Mouse (Mus musculus) embryonic stem cell, embryonic (primary cell): ENCODE results near the gene Ankrd6.

ENCODE experiments used
- CTCF ChIA-PET, 4 experiments: fragments of 300-600 bp in 2 of 4; fragments of 350-600 bp in 2 of 4; sonication (Branson Sonifier 250); formaldehyde crosslinking; loops; one replicate each; lab custom pipeline; 2022; ENCODE audit warnings: inconsistent platforms in 2 of 4; lab: Charles Lee
- POLR2A ChIA-PET, 4 experiments: fragments of 300-600 bp in 2 of 4; fragments of 350-600 bp in 2 of 4; sonication (Branson Sonifier 250); formaldehyde crosslinking; loops; one replicate each; lab custom pipeline; 2022; ENCODE audit warnings: antibody characterized with exemption in 4 of 4, inconsistent platforms in 1 of 4; lab: Charles Lee

The Ankrd6 gene

DNA sequence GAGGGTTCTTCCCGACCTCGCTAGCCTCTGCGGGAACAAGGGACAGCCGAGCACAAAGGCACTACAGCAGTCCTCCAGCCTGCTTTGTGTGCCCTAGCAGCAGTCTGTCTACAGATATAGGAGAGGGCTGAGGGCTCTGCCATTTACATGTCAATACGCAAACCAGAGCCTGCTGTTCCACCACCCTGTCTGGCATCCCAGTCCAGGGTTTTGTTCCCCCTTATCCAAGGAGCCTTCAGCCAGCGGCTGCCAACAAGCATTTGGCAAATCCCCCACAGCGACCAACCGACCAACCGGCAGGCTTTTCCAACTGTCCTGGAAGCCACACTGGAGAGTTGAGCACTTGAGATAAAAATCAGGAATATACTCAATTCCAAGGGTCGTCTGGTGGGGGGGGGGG, 27.2 kb downstream of the Ankrd6 start:
- POLR2A ChIA-PET, result interaction anchor here in 3 of 4 experiments (0.5 to 2.5 kb wide), 7 partner anchors 8 to 123 kb away, joined by 3 to 8 read pairs (median 6); partner anchors contain the start of gene Lyrm2 (in 1 of the 3)
- CTCF ChIA-PET, result no interaction called here

DNA sequence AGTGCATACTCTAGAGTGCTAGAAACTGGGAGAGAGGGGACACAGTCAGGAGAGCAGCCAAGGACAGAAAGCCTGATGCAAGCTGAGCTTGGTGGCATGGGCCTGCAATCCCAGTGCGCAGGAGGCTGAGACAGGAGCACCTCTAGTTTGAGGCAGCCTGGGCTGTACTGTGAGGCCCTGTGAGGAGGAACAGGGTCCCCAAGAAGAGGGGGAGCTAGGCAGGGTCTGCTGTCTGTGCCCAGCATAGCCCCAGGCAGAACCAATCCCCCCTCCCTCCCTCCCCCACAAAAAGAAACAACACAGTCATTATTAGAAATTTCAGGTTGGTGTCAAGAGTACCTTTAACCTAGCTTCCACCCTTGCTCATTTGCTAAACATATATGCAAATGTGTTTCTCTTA, 27.8 kb downstream of the Ankrd6 start:
- CTCF ChIA-PET, result interaction anchor here in 1 of 4 experiments (0.6 kb wide), 1 partner anchor 74 kb away, joined by 4 read pairs; no protein-coding TSS in a partner anchor
- POLR2A ChIA-PET, result interaction anchor here in 3 of 4 experiments (0.5 to 2.5 kb wide), 11 partner anchors 9 to 123 kb away, joined by 3 to 8 read pairs (median 5); partner anchors contain the start of gene Lyrm2 (in 2 of the 3)

DNA sequence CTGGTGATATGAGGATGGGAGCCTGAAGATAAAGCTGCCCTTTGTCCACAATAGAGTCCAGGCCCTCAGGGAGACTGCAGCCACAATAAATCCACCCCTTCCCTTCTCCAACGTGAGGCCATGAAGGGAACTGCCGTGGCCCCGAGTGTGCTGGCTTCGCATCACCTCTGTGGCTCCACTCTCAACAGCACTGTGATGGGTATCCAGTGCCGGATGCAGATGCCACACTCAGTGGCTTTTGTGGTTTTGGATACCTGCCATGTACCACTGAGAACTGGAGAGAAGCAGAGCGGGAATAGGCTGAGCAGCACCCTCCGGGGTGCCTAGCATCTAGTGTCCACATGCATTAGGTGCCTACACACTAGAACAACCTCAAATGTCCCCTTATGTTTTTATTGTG, 29.8 kb downstream of the Ankrd6 start:
- ChIA-PET POLR2A (interaction anchor here in 2 of 4 experiments (0.6 to 2.5 kb wide), 4 partner anchors 11 to 153 kb away, joined by 3 to 6 read pairs (median 3); no protein-coding TSS in a partner anchor), CTCF (interaction anchor here in 1 of 4 experiments (0.7 kb wide), 1 partner anchor 15 kb away, joined by 3 read pairs; no protein-coding TSS in a partner anchor)

DNA sequence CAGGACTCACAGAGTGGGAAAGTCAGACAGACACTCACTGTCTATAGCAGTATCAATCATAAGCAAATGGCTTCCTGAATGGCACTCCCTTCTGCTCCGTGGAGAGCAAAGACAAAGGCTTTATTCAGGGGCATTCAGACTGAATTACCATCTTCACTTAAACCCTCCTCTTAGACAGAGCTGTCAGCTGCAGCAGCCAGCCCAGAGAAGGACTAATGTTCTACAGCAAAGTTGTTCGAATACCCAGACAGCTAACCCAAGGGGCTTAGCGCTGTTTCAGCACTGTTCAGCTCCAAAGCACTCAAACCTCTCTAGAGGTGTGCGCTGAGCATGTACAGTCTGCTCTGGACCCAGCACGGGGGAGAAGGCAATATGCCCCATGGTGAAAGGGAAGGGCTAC, 32.1 kb downstream of the Ankrd6 start:
- POLR2A ChIA-PET, result interaction anchor here in 2 of 4 experiments (0.5 to 1.2 kb wide), 5 partner anchors 10 to 146 kb away, joined by 3 to 5 read pairs (median 3); no protein-coding TSS in a partner anchor
- CTCF ChIA-PET, result interaction anchor here in 2 of 4 experiments (0.5 to 0.6 kb wide), 2 partner anchors 248 to 270 kb away, joined by 4 read pairs; no protein-coding TSS in a partner anchor

DNA sequence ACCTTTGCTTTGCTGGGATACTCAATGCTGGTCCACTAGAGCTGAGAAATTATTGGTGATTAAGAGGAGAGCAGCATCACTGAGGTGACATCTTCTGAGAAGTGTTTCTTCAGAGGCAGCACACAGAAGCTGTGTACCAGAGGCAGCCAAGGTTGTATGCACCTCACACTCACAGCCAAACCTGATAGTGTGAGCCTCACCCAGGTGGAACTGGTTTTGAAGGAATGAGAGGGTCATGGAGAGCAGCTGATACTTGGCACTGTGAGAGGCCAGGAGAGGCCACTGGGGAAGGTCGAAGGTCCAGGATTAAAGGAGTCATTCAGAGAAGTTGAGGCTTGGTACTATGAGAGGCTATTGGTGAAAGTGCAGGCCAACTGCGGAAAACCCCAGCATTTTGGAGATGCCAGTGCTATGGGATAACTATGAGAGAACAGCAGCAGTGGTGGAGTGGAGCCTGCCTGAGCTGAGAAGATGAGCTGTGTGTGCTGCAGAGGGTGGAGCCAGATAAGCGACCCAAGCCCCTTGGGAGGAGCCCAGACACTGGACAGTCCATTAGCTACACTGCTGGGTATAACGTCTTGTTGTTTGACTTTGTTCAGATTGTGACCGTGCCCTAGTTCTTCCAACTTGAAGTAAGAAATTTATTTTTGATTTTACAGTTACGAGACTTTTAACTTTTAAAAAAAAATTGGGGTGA, 33.8 kb downstream of the Ankrd6 start:
- CTCF ChIA-PET, result interaction anchor here in 1 of 4 experiments (1.1 kb wide), 1 partner anchor 24 kb away, joined by 3 read pairs; no protein-coding TSS in a partner anchor
- POLR2A ChIA-PET, result interaction anchor here (0.6 to 2.6 kb wide), 21 partner anchors 8 to 301 kb away, joined by 3 to 10 read pairs (median 5); partner anchors contain the start of genes Casp8ap2 (in 1 of the 4) and Rragd (in 1 of the 4)

DNA sequence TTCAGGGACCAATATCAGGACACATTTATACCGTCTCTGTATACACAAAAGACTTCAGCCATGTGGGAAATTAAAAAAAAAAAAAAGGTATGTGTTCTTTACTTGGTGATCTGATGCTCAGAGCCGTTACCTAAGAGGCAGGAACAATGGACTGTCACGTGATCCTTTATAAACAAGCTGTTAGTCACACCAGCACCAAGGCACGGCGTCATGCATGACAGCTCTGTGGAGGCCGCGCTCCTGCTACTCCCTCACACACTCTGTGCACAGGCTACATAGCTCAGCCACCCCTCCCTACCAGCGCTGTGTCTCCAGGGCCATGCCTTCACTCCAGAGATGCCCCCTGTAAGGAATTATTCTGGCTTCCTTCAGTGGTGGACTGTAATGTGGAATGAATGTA, 34.7 kb downstream of the Ankrd6 start:
- ChIA-PET CTCF (interaction anchor here in 3 of 4 experiments (0.6 to 1.1 kb wide), 4 partner anchors 25 to 812 kb away, joined by 3 to 4 read pairs (median 3); no protein-coding TSS in a partner anchor), POLR2A (interaction anchor here (0.6 to 2.6 kb wide), 22 partner anchors 8 to 342 kb away, joined by 3 to 10 read pairs (median 4); partner anchors contain the start of genes Casp8ap2 (in 1 of the 4) and Rragd (in 1 of the 4))

DNA sequence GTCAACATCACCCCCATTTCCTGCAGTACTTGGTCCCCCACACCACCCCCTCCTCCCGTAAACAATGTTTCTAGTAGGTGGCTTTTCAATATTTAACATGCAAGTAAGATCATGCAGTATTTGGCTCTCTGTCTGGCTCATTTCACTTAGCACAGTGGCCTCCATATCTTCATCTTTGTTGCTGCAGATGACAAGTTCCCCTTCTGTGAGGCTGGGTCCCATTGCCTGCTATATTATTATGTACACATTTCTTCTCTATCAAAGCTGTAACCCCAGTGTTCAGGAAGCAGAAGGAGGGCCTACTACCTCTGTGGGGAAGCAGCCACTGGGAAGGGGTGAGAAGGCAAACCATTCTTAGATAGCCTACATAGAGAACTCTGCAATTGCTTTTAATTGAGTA, 40.6 kb downstream of the Ankrd6 start:
- POLR2A ChIA-PET, result interaction anchor here in 1 of 4 experiments (1.4 kb wide), 1 partner anchor 110 kb away, joined by 3 read pairs; the partner anchor contains the start of gene Lyrm2
- CTCF ChIA-PET, result no interaction called here

DNA sequence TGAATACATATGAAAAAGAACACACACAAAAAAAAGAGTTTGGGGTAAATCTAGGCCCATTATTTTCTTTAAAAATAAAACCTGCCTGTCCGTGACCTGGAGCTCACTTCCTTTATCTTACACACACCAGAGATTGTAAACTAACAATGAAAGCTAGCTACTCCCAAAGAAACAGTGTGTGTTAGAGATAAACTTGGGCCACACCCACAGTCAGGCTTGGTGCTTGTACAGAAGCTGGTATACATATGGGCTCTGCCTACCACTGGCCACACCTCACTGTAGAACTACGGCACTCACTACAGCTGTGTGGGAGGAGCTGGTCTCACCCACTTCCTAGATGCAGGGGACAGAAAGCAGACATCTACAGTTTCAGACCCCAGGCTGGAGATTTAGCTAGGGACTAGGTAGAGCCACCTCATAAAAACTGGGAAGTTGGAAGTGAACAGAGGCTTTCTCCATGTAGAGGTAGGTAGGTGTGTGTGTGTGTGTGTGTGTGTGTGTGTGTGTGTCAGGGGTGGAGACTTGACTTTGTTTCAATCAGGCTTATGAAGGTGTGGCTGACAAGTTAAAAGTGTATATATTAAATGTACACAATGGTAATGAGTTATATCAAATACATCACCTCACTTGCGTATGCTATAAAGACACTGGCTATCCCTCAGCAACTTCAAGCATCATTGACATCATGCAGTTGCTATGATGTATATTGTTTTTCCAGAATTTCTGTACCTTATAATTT, 41.2 kb downstream of the Ankrd6 start:
- ChIA-PET CTCF (no interaction called here), POLR2A (interaction anchor here in 2 of 4 experiments (0.7 to 1.5 kb wide), 4 partner anchors 9 to 109 kb away, joined by 3 to 5 read pairs (median 3); partner anchors contain the start of gene Lyrm2 (in 1 of the 2))

DNA sequence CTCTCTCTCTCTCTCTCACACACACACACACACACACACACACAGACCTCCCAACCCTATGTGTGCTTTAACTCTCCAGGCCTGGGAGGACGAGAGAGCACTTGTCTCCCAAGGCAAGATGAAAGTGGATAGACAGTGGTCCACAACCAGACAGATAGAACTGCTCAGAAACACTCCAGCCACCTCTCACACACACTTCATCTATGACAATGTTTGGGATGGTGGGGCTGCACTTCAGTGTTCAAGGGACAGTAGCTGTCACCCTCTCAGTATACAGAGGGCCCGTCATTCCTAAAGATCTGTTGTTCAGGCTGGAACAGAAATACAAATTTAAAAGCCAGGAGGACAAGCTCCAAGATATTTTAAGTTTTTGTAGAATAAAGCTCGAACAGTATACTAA, 43.0 kb downstream of the Ankrd6 start:
- ChIA-PET POLR2A (interaction anchor here in 3 of 4 experiments (0.9 to 1.9 kb wide), 6 partner anchors 9 to 340 kb away, joined by 3 to 7 read pairs (median 3); no protein-coding TSS in a partner anchor), CTCF (no interaction called here)

DNA sequence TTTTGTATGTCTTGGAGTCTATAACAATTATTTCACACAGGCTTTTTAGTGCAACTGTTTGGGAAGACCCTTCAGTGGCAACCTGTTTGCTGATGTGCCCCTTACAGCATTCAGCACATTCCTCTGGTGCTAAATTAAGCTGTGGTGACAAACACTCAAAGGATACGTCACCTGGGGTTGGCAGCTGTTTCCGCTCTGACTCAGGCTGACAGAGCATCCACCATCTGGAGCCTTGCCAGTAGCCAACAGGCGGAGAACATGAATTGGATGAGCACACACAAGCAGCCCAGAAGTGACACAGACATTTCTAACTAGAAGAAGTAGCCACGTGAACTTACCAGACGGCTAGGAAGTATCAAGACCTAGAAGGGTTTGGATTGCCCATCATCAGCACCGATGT, 44.0 kb downstream of the Ankrd6 start:
- POLR2A ChIA-PET, result interaction anchor here in 3 of 4 experiments (0.9 to 2.0 kb wide), 7 partner anchors 10 to 341 kb away, joined by 3 to 7 read pairs (median 3); no protein-coding TSS in a partner anchor
- CTCF ChIA-PET, result no interaction called here

DNA sequence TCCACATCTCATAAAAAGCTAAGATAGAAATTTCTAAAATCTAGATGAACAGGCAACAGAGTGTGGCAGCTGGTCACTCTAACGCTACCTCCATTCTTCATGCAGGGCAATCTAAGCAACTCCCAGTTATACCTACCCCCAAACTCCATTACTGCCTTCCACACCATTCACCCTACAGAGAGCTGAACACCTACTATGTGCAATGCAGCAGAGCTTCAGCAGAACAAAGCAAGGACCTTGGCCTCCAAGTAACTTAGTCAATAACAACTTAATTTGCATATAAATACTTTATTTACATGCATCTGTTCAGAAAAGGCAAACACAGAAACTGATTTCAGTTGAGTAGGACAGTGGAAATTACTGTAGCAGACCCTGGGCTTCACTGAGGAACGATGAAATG, 44.7 kb downstream of the Ankrd6 start:
- ChIA-PET POLR2A (interaction anchor here in 3 of 4 experiments (0.6 to 2.0 kb wide), 7 partner anchors 9 to 311 kb away, joined by 3 to 6 read pairs (median 3); no protein-coding TSS in a partner anchor), CTCF (interaction anchor here in 1 of 4 experiments (0.5 kb wide), 1 partner anchor 15 kb away, joined by 3 read pairs; no protein-coding TSS in a partner anchor)

DNA sequence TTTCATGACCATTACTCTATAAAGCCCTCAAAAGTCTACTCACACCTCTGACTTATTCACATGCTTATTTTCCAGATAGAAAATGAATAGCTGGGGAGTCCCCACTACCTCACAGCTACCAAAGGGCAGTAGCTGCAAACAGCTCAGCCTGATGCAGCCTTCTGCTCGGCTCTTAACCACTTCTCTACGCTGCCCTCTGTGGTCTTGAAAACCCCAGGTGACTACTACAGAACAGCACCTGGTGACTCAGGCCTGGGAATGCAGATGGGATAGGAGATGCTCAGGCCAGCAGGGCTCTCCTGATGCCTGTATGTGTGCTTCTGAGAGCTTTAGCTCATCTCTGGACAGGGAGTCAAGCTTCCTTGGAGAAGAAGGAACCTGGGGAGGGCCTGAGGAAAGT, 45.3 kb downstream of the Ankrd6 start:
- POLR2A ChIA-PET, result interaction anchor here in 1 of 4 experiments (0.9 to 2.1 kb wide), 4 partner anchors 9 to 17 kb away, joined by 3 to 10 read pairs (median 5); no protein-coding TSS in a partner anchor
- CTCF ChIA-PET, result interaction anchor here in 1 of 4 experiments (0.5 kb wide), 1 partner anchor 15 kb away, joined by 3 read pairs; no protein-coding TSS in a partner anchor

DNA sequence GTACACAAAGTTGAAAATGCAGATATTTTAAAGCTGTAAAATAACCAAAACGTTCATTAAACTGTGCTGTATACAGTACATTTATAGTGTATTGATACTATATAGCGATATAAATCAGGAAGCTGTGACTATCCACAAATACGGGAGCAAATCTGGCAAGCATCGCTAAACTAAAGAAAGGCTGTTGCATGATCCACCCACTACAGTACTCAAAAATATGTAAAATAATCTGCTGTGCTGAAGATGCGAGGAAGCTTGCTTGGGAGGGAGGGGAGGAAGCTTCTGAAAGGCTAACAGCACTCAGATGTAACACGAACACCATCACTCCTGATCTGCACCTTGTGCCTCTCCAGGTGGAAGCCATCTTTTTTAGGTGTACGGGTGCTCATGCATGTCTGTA, 46.8 kb downstream of the Ankrd6 start:
- ChIA-PET CTCF (no interaction called here), POLR2A (interaction anchor here in 3 of 4 experiments (0.6 to 2.1 kb wide), 5 partner anchors 9 to 40 kb away, joined by 3 to 10 read pairs (median 4); no protein-coding TSS in a partner anchor)

DNA sequence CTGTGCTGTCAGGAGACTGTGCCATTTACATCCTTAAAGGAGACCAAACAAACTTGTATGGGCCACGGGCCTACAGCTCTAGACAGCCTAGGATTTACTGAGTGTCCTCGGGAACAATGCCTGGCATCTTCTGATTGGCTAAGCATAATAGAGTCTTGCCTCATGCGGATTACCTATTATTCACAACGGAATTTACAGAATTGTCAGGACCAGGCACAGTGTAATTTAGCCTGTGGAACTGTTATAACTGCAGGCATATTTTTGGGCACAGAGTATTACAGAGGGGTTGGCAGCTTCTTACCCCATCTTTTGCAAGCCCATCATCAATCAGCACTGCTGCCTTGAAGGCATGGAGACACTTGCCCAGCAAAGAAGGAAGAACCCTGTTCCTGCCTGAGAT, 51.6 kb downstream of the Ankrd6 start:
- POLR2A ChIA-PET, result interaction anchor here in 2 of 4 experiments (0.6 to 1.8 kb wide), 12 partner anchors 9 to 411 kb away, joined by 3 to 8 read pairs (median 4); partner anchors contain the start of genes Lyrm2 (in 1 of the 2) and Rngtt (in 1 of the 2)
- CTCF ChIA-PET, result interaction anchor here in 2 of 4 experiments (0.6 kb wide), 3 partner anchors 10 to 782 kb away, joined by 3 to 5 read pairs (median 4); no protein-coding TSS in a partner anchor

DNA sequence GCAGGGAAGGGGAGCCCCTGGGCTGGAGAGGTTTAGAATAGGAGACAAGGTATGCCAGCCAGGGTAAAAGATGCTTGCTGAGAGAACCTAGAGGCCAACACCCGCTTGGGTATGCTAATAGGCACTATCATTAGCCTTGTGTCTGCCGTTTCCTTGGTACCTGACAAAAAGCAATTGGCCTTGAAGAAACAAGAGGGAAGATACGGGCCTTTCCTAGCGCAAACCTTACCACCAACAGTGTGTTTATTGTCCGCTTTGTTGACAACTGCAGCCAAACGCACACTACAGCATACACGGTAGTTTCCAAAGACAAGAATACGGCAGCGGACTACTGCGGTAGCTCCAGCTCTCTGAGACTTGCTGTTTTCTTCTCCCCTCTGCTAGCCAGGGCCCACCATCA, 59.3 kb downstream of the Ankrd6 start:
- CTCF ChIA-PET, result no interaction called here
- POLR2A ChIA-PET, result interaction anchor here in 2 of 4 experiments (0.9 to 1.6 kb wide), 4 partner anchors 9 to 60 kb away, joined by 3 read pairs; partner anchors contain the start of gene Ankrd6 (in 1 of the 2)

DNA sequence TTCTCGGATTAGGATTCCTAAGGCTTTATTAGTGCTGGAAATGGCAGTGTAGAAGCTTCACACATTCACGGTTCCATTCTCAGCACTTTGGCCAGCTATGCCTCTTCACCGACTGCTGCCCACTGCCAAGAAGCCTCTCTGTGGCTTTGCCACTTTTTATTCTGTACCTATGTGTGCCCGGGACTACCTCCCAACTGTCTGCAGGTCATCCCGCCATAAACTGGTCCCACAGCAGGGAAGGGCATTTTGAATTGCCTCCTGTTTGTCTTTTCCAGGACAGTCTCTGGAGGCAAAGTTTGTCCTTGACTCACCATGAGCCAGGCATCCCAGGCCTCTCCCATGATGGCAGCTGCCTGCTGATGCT, 59.9 kb downstream of the Ankrd6 start:
- CTCF ChIA-PET, result interaction anchor here in 1 of 4 experiments (1.2 kb wide), 1 partner anchor 18 kb away, joined by 3 read pairs; no protein-coding TSS in a partner anchor
- POLR2A ChIA-PET, result interaction anchor here in 3 of 4 experiments (0.8 to 2.8 kb wide), 10 partner anchors 10 to 60 kb away, joined by 3 to 8 read pairs (median 4); partner anchors contain the start of gene Ankrd6 (in 1 of the 3)

DNA sequence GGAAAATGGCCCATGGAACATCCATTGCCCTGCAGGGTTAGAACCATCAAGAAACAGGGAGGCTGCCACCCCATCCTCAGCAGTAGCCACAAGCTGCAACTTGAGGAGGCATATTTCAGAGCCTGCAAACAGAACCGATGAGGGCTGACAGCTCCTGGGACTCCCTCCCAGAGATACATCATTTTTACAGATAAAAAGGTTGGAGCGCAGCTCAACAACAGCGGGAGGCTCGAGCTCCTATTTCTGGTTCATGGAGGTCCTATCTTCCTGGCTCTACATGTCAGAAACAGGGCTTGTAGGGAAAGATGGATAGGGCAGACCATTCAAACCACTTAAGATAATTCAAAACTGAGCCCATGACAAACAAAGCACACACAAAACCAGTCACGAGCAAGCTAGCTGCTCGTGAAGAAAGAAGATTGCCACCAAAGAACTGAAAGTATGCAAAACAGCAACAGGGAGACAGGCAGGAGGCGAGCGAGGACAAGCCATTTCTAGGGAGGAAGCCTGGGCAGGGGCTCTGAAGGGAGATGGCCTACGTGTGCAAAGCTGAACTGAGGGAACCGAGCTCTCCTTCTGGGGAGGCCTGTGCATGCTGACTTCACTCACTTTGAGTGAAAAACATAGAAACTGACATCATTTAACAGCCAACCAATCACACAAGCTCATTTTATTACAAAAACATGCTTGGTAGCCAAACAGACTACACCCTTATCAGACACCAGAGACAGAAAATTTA, 60.5 kb downstream of the Ankrd6 start:
- CTCF ChIA-PET, result interaction anchor here in 3 of 4 experiments (0.6 to 1.2 kb wide), 3 partner anchors 9 to 314 kb away, joined by 3 to 4 read pairs (median 4); no protein-coding TSS in a partner anchor
- POLR2A ChIA-PET, result interaction anchor here (0.6 to 2.8 kb wide), 14 partner anchors 9 to 73 kb away, joined by 3 to 8 read pairs (median 3); partner anchors contain the start of gene Ankrd6 (in 1 of the 4)
